Mouse (Mus musculus) spleen, adult 2 months (tissue): ENCODE measurements at regions not wholly inside any gene's neighbourhood (a gene's known extent, or its start where the extent isn't known, plus 50 kb on each side); places are given as distances from the start of the nearest gene placed in this dataset.

Experiments
- CTCF ChIP-seq: fragments of 200-500 bp; IDR thresholded peaks from 2 replicates; pipeline ENCODE4 v1.5.1; 2011; ENCODE audit warnings: mild to moderate bottlenecking, inconsistent platforms; ENCODE audit not compliant: insufficient read depth, insufficient read length, insufficient replicate concordance; ENCODE audit errors: extremely low read depth
- POLR2A ChIP-seq: fragments of 200-500 bp; IDR thresholded peaks from 2 replicates; pipeline ENCODE4 v1.6.1; 2011; ENCODE audit warnings: low read depth, low read length, inconsistent platforms

DNA sequence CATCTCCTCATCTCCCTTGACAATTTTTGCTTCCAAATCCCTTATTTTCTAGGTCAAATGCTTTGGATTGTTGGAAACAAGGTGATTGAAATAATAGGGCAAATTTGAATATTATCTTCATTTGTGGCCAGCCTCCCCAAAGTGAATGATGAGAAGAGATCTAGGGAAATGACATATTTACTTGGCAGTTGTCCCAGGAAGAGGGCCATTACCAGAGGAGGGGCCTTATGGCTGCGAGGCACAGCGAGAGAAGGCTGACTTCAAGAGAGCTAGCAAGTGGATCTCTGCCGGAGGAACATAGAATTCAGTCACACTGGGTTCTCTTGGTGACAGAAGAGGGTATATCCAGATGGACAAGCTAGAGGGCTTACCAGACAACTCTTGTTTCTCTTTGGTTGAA lies 390.9 kb downstream of the Rps24 start:
- no peak for TF ChIP-seq POLR2A
- no peak for TF ChIP-seq CTCF
